Mouse (Mus musculus) hindbrain, embryonic 13.5 days (tissue): ENCODE data around the gene Dnaaf2. TPM values are rescaled to one million over a fixed set of nuclear protein-coding genes. Genes with fewer than 3 reads are reported as not detected.
A peak's percentile ranks its signal among the peaks of the same experiment; 100 is the strongest.
"Not testable (repeated sequence)": the region's sequence is repeated elsewhere in the genome, so short reads cannot be mapped to it uniquely, and the experiment has no call there.

Experiments used
- ATAC-seq: fragments of 200-750 bp; cut with Nextera tagmentation; 2 replicates; pipeline ENCODE4 v1.8.0; 2017; ENCODE audit warnings: moderate TSS enrichment; ENCODE audit not compliant: low FRiP score
- H3K27ac ChIP-seq: fragments of 300-500 bp; sonication (generic); 2 replicates; pipeline ENCODE4 v1.5.1; 2015; ENCODE audit warnings: inconsistent platforms, mild to moderate bottlenecking, moderate library complexity
- H3K27me3 ChIP-seq: fragments of 300-500 bp; sonication (generic); 2 replicates; pipeline ENCODE4 v1.6.1; 2015; ENCODE audit warnings: mild to moderate bottlenecking, inconsistent platforms
- H3K36me3 ChIP-seq: fragments of 300-500 bp; sonication (generic); 2 replicates; pipeline ENCODE4 v1.6.1; 2015; ENCODE audit warnings: mild to moderate bottlenecking, inconsistent platforms
- H3K4me1 ChIP-seq: fragments of 300-500 bp; sonication (generic); replicated peaks from 2 replicates; pipeline ENCODE4 v1.6.1; 2015; ENCODE audit warnings: inconsistent platforms
- H3K4me2 ChIP-seq: fragments of 300-500 bp; sonication (generic); 2 replicates; pipeline ENCODE4 v1.6.1; 2015; ENCODE audit warnings: inconsistent platforms, mild to moderate bottlenecking, moderate library complexity
- H3K4me3 ChIP-seq: fragments of 300-500 bp; sonication (generic); 2 replicates; pipeline ENCODE4 v1.5.1; 2015; ENCODE audit warnings: mild to moderate bottlenecking, inconsistent platforms
- H3K9ac ChIP-seq: fragments of 300-500 bp; sonication (generic); 2 replicates; pipeline ENCODE4 v1.6.1; 2015; ENCODE audit warnings: mild to moderate bottlenecking, inconsistent platforms
- H3K9me3 ChIP-seq: fragments of 300-500 bp; sonication (generic); 2 replicates; pipeline ENCODE4 v1.6.1; 2016; ENCODE audit warnings: inconsistent platforms
- WGBS: fragments of 180-500 bp; shearing (Covaris S2); methylation state at CpG from one replicate; pipeline ENCODE4 v1.1.7; 2015; 5-methylcytosine and 5-hydroxymethylcytosine counted together
- polyA plus RNA-seq: library from polyadenylated mRNA; unstranded; fragments of >200 nt; fragmentation: Nextera tagmentation; extraction: Ambion mirVana; gene quantifications from 2 replicates; pipeline ENCODE4 v1.2.1, GENCODE M21; 2015

Gene Dnaaf2
- polyA plus RNA-seq, 1 experiment from 2014 or later = 8.9 TPM

DNA sequence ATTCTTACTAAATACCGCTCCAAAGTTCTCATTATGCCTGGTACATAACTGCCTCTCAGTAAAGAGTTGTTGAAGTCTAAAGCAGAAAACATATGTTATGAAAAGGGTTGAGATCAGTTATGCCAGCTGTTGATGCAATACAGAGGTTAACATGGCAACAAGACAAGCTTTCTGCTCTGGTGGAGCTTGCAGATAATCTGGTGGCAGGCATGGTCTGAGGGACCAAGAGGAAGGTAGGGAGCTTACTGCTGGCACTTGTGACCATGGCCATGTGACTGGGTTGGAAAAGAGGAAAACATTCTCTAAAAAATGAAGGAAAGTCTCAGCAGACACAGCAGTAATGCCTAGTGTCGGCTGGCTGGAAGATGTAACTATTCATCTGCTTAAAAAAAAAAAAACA lies 26.9 kb downstream of the Dnaaf2 start:
- Histone ChIP-seq H3K4me3 (no peak overlapping the region), H3K27ac (no peak overlapping the region), H3K27me3 (no peaks in the 10 kb centered on the region), H3K4me1 (peaks cover 9% of the 10 kb centered on the region), H3K36me3 (no peaks in the 10 kb centered on the region), H3K9me3 (no peaks in the 10 kb centered on the region), H3K9ac (no peak overlapping the region), H3K4me2 (no peak overlapping the region)
- ATAC-seq = no peak
- 86% methylated on average over 2 of the region's 2 CpGs for WGBS

- Histone ChIP-seq H3K27me3 (no peaks in the 10 kb centered on the region), H3K4me1 (peaks cover 9% of the 10 kb centered on the region), H3K4me3 (peak within 1 kb of the TSS; percentile 66), H3K36me3 (no peaks in the 10 kb centered on the region), H3K9ac (peak within 1 kb of the TSS; percentile 72), H3K9me3 (no peaks in the 10 kb centered on the region), H3K27ac (peak within 1 kb of the TSS; percentile 77), H3K4me2 (peak within 1 kb of the TSS; percentile 97)
- ATAC-seq = peak; percentile 94
- under 1% methylated on average over 40 of the region's 40 CpGs for WGBS
These were observed 29.6 kb downstream of the Dnaaf2 start, which contains the start of gene Lrr1 for GRCm38 (mm10) chr12:69168461-69169106. Lrr1 (plus strand) TSS chr12:69168814.

DNA sequence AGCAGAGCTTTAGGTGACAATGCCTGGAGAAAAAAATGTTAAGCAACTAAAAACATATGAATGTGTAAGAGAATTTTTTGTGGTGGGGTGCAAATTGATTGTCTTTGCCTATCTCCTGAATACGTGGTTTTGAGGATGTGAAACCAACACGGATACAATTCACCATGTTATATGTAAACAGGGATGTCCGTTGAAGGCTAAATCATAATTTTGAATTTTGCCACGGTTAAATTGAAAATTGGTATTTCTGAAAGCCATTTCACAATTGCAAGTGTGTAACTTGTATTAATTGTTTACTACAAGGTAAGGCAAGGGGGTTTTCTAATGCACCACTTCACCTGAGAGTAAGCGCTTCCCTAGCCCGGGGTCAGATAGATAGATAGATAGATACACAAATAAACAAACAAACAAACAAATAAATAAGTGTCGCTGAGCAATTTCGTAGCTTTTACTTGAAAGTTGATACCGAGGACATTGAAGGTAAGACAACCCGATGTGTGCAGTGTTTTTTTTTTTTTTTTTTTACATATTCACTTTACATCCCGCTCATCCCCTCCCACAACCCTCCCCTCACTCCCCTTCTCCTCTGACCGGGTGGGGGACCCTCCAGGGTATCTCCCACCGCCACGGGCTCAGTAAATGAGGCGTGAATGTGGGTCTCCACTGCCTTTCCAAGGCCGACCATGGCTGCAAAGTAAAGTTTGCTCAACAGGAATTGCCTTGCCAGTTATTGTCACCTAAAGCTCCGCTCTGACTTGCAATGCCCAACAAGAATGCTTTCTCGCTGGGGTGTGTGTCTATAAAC lies 30.4 kb downstream of the Dnaaf2 start:
- H3K36me3 ChIP-seq = no peaks in the 10 kb centered on the region
- peak overlapping the region; percentile 77 for H3K27ac ChIP-seq
- ATAC-seq = peak; percentile 73
- peaks cover 9% of the 10 kb centered on the region for H3K4me1 ChIP-seq
- H3K9me3 ChIP-seq = no peaks in the 10 kb centered on the region
- H3K4me3 ChIP-seq = peak overlapping the region; percentile 66
- H3K4me2 ChIP-seq = peak overlapping the region; percentile 97
- H3K9ac ChIP-seq = peak overlapping the region; percentile 72
- H3K27me3 ChIP-seq = no peaks in the 10 kb centered on the region
- WGBS = 7% methylated on average over 18 of the region's 18 CpGs

- H3K9ac ChIP-seq, H3K4me2 ChIP-seq: not testable (repeated sequence)
- WGBS = 72% methylated on average over 8 of the region's 8 CpGs
These were observed 31.2 kb downstream of the Dnaaf2 start for GRCm38 (mm10) chr12:69166861-69167581.

GRCm38 (mm10) chr12:69164904-69165303 lies 33.3 kb downstream of the Dnaaf2 start:
- H3K9me3 ChIP-seq = no peaks in the 10 kb centered on the region
- H3K36me3 ChIP-seq = no peaks in the 10 kb centered on the region
- H3K9ac ChIP-seq = no peak overlapping the region
- no peak overlapping the region for H3K4me2 ChIP-seq
- no peak for ATAC-seq
- 64% methylated on average over 3 of the region's 3 CpGs for WGBS
- H3K4me1 ChIP-seq = peaks cover 9% of the 10 kb centered on the region
- no peak overlapping the region for H3K27ac ChIP-seq
- no peak overlapping the region for H3K4me3 ChIP-seq
- no peaks in the 10 kb centered on the region for H3K27me3 ChIP-seq

More at GRCm38 (mm10) chr12:69166861-69167581, 31.2 kb downstream of the Dnaaf2 start:
- not testable (repeated sequence) for H3K27ac ChIP-seq, H3K4me3 ChIP-seq, ATAC-seq, H3K4me1 ChIP-seq, H3K9me3 ChIP-seq, H3K27me3 ChIP-seq, H3K36me3 ChIP-seq

DNA sequence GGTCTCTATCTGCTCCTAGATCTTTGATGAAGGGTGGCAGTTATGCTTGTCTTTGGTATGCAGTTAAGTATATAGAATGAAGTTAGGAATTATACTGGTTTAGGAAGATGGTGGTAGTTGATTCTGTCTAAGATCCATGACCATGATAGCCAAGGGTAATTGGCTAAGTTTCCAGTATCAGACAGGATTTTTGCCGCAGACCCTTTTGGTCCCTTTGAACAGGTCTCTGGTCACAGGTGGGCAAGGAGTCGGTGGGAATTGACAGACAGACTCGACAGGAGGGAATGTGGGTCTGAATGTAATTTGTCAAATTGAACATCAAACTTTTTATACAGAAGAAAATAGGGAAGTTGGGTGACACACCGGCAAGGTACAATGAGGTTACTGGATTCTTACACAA lies 34.6 kb downstream of the Dnaaf2 start:
- H3K9ac ChIP-seq, H3K9me3 ChIP-seq, H3K4me1 ChIP-seq, H3K36me3 ChIP-seq, H3K4me3 ChIP-seq, ATAC-seq, H3K27ac ChIP-seq, H3K4me2 ChIP-seq, H3K27me3 ChIP-seq: not testable (repeated sequence)
- 89% methylated on average over 4 of the region's 4 CpGs for WGBS

DNA sequence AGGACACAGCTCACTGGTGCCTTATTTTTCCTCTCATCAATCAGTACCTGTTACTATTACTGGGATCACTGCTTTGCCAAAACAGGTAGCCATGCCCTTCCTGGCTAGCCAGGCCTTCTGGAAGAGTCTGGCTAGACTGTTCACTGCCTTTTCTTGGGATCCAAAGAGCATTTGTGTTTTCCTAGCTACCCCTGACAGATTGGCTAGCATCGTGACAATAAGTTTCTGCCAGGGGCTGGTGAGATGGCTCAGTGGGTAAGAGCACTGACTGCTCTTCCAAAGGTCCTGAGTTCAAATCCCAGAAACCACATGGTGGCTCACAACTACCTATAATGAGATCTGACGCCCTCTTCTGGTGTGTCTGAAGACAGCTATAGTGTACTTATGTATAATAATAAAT lies 37.6 kb downstream of the Dnaaf2 start:
- H3K27me3 ChIP-seq, H3K4me3 ChIP-seq, H3K9me3 ChIP-seq, ATAC-seq, H3K27ac ChIP-seq, H3K9ac ChIP-seq, H3K4me2 ChIP-seq: not testable (repeated sequence)
- Histone ChIP-seq H3K4me1 (peaks cover 15% of the 10 kb centered on the region), H3K36me3 (peaks cover 18% of the 10 kb centered on the region)
- 83% methylated on average over 2 of the region's 2 CpGs for WGBS

GRCm38 (mm10) chr12:69159578-69159940 lies 38.7 kb downstream of the Dnaaf2 start:
- H3K9ac ChIP-seq = no peak overlapping the region
- WGBS = 6% methylated on average over 9 of the region's 9 CpGs
- H3K36me3 ChIP-seq = peaks cover 24% of the 10 kb centered on the region
- no peaks in the 10 kb centered on the region for H3K9me3 ChIP-seq
- H3K4me2 ChIP-seq = peak overlapping the region; percentile 30
- H3K27ac ChIP-seq = no peak overlapping the region
- peaks cover 15% of the 10 kb centered on the region for H3K4me1 ChIP-seq
- ATAC-seq = no peak; the same call in 1 of the 2 replicates
- no peaks in the 10 kb centered on the region for H3K27me3 ChIP-seq
- peak overlapping the region; percentile 19 for H3K4me3 ChIP-seq

GRCm38 (mm10) chr12:69158765-69159577 lies 39.3 kb downstream of the Dnaaf2 start, which contains the start of gene Rps29:
Rps29 (minus strand) TSS chr12:69159186.
- H3K27me3 ChIP-seq, H3K9me3 ChIP-seq: not testable (repeated sequence)
- peaks cover 15% of the 10 kb centered on the region for H3K4me1 ChIP-seq
- WGBS = under 1% methylated on average over 59 of the region's 68 CpGs
- peak within 1 kb of the TSS; percentile 96 for H3K27ac ChIP-seq
- ATAC-seq = peak; percentile 99
- H3K9ac ChIP-seq = peak within 1 kb of the TSS; percentile 91
- H3K4me3 ChIP-seq = peak within 1 kb of the TSS; percentile 72
- peak within 1 kb of the TSS; percentile 75 for H3K4me2 ChIP-seq
- peaks cover 24% of the 10 kb centered on the region for H3K36me3 ChIP-seq

GRCm38 (mm10) chr12:69158366-69158764 lies 39.9 kb downstream of the Dnaaf2 start:
- Histone ChIP-seq H3K4me1 (peaks cover 15% of the 10 kb centered on the region), H3K27ac (peak overlapping the region; percentile 96), H3K9ac (peak overlapping the region; percentile 91), H3K36me3 (peaks cover 24% of the 10 kb centered on the region), H3K27me3 (no peaks in the 10 kb centered on the region), H3K4me2 (peak overlapping the region; percentile 75), H3K4me3 (peak overlapping the region; percentile 72), H3K9me3 (no peaks in the 10 kb centered on the region)
- under 1% methylated on average over 19 of the region's 19 CpGs for WGBS
- ATAC-seq = no peak

DNA sequence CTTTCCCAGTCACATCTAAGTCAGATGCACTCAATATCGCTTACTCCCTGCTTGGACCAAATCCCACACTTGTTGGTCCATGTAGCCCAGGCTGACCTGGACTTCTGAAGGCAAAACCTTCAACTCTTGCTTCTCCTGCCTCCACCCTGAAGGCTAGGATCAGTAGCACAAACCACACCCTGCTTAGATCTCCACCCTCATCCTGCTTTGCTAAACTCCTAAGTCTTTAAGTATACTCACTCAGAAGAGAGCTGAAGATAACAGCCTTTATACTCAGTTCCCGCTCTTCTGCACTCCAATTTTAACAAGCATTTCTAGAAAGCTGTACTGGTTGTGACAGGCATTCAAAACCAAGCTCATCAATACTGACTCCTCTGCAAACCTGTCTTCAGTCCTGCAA lies 41.1 kb downstream of the Dnaaf2 start:
- 95% methylated on average over 2 of the region's 2 CpGs for WGBS
- H3K36me3 ChIP-seq = peaks cover 24% of the 10 kb centered on the region

More for the DNA sequence above, 41.1 kb downstream of the Dnaaf2 start:
- no peaks in the 10 kb centered on the region for H3K27me3 ChIP-seq
- no peak overlapping the region for H3K9ac ChIP-seq
- peaks cover 15% of the 10 kb centered on the region for H3K4me1 ChIP-seq
- peak overlapping the region; percentile 75; the same call in 1 of the 2 replicates for H3K4me2 ChIP-seq
- H3K9me3 ChIP-seq = no peaks in the 10 kb centered on the region
- no peak for ATAC-seq
- H3K27ac ChIP-seq = no peak overlapping the region
- H3K4me3 ChIP-seq = peak overlapping the region; percentile 72; the same call in 1 of the 2 replicates
